Mouse (Mus musculus) naive thymus-derived CD4-positive, alpha-beta T cell, adult 2 months (primary cell): ENCODE data around the gene Bid.

ENCODE experiments used
- DNase-seq: peaks from one replicate; pipeline ENCODE4 v3.0.0-alpha.2; 2011; ENCODE audit warnings: low read depth

Gene Bid

DNA sequence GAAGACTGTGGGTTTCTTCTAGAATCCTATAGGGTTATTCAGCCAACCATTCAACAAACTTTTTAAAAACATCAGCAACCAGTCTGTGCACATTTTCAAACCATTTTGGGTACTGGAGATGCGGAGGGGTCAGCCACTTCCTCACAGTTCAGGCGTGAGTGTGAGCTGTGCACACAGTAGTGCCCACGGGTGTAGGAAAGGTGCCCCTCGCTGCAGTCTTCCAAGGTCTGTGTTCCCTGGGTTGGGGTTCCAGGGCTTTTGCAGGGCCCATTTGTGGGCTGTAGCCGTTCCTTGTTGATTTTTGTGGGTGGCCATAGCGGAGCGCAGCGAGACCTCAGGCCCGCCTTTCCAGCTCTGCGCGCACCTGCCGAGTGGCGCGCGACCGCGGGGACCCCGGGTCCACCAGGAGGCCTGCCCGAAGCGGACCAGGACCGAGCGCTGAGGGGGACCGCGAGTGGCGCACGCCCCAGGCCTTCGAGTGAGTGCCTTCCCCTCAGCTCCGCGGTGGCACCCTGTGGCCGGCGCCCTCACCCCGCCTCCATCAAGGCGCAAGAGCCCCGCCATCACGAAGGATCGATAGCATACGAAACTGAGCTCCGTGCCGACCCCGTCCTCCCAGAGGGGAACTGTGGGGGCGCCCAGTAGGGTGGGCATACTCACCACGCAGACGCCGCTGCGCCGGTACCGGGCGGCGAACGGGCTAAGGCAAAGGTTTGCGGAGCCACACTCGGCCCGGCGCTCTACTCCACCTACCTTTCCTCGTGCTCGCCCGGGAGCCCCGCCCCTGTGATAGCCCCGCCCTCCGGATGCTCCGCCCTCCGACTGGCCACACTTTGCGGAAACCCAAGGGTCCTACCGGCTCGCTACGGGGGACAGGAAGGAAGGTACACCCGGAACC lies at the start of gene Bid:
TSS of gene Bid (minus strand) at position 780 of the 898 bp plus-strand sequence.
- DNase-seq, result peak; percentile 93

DNA sequence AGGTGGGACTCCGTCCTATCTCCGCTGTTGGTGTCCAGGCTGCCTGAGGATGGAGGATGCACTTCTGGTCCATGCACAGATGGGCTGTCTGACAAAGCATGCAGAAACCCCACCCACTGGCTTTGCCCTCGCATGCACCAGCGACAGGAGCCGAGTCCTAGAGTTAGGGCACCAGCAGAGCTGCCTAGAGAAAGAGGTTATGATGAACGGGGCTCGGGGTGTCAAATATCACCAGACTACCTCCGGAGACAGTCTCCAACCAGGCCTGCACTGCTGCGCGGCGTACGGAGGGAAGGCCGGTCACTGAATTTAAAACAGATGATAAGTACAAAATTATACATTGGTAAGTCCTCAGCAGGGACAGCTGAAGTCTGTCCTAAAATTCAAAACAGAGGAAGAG lies 49.2 kb upstream of the Bid start:
- DNase-seq, result no peak

DNA sequence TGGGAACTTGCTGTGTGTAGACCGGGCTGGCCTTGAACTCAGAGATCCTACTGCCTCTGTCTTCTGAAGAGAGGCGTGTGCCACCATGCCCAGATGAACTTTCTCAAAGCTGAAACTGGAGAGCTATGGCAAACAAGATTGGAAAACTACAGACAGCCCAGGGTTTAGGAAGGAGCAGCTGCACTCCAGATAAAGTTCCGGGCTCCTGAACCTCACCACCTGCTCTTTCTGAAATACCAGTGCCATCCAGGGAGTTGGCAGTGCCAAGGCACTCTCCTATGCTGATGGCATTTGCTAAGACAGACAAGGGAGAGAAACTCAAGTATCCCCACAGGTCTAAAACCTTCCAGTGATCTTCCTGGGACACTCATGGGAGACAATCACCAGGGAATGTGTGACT lies 47.5 kb upstream of the Bid start:
- DNase-seq, result no peak

DNA sequence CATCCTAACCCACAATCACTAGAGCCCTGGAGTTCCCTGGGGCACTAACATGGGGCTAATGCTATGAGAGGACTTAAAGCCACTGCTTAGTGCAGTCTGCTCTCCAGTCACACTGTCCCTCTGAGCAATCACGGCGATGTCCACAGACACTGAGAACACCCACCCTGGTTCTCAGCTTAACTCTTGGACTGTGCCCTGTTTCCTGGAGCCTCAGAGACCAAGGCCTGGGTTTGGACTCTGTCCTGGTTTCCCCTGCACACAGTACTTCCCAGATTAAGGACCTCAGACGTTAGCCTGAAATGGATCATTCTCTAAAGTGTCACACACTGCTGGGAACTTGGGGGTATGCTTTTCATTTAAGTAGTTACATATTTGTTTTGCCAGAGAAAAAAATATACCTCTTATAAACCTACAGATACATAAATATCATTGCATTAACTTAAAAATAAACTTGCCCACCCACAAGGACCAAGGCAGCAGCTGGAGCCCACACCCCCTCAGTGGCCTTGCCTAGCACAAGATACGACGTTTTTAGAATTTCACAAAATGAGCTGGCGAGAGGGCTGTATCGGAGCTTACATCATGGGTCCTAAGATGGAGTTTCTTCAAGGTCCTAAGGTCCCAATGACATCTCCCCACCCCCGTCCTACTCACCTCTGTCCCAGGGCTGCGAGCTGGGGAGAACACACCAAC lies 43.8 kb upstream of the Bid start:
- no peak for DNase-seq

DNA sequence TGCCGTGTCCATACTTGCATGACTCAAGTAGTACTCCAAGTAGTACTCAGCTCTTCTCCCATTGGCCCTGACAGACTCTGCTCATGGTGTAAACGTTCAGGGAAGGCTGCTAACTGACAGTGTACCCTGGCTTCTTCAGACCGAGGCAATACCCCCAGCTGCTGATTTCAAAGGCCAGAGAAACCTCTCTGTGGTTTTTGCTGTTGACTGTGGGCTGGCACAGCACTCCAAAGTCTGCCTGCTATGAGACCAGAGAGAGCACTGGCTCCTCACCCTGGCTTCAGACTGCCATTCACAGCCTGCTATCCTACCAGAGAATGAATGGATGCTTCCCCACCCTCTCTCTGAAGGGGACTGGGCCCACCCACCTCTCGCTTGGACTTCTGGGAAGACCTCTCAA lies 40.7 kb upstream of the Bid start:
- no peak for DNase-seq

DNA sequence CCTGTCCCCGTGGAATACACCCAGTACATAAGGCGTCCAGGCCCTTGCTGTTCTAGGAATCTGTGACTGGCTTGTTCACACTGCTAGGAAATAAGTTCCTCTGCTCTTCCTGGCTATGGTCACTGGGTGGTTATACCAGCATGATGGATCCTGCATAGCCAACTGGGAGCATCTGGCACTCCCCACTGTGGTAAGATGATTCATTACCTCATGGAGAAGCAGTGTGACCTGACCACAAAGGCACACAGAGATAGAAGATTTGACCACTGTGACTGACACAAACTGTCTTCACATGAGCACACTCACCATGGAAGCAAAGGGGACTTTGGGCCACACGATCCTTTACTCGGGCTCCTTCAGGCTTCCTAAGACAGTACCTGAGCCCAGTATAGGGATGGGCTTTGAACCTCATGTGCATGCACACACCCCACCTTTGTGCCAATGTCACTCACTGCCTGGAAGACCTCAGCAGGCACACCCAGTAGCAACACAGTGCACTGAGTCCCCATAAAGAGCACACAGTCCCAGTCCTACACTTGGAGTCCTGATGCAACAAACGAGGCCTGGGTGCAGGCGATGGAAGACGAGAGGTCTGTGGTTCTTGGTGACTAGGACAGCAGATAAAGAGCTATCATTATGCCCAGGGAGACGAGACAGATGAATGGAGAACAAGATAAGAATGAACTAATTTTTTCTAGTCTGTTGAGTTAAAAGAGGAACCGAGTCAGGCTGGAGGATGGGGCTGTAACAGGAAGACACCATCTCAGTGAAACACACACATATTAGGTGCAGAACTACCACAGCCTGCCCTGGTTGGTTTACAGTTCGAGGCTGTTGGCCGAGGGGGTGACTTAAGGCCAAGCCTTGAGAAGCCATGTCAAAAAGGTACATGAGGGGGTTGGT lies 39.9 kb upstream of the Bid start:
- DNase-seq, result no peak

DNA sequence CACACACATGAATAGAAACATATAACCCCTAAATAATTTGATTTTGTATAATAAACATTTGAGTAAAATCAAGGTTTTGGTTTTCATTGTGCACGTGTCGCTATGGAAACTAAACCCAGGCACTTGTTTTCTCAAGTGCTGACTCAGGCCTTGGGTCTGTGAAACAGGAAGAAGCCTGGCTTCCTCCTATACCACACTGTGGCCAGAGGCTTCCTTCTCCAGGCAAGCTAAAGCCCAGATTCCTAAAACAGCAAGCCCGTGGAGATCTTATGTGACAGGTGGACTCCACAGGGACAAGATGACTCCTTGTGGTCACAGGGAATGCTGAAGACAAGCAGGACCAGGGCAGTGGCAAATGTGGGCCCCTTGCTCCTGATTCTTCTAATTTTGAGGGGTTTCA lies 38.6 kb upstream of the Bid start:
- DNase-seq, result peak; percentile 40

DNA sequence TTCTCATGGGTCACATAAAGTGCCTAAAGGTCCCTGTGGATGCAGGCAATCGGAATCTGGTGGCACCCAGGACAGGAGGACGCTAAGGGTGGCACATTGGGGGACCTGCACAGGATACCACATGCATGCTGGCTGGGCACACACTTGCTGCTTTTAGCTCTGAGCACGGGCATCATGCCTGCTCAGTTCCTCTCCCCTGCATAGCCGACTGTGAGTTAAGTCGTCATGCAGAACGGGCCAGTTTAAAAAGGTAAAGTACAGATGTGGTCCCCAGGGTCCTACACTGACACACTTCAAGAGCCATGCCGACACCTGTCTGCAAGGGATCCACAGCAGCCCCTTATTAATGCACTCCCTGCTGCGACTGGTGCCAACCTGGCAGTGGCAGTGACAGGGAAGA lies 37.6 kb upstream of the Bid start:
- DNase-seq, result no peak

DNA sequence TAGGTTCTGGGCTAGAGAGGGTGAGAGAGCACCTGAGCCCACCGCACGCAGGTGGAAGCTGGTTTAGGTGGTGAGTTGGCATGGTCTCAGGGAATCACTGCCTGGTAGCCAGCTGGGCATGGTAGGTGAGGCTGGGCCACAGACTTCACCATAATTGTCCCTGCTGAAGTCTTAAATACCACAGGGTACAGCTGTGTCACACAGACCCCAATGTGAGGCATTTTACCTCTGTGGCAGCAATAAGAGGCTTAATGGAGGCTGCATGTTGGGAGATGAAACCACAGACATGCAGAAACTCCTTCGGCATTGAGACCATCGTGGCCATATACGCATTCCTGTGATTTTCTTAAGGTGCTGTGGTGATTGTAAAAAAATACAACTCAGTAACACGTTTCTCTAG lies 35.8 kb upstream of the Bid start:
- no peak for DNase-seq

DNA sequence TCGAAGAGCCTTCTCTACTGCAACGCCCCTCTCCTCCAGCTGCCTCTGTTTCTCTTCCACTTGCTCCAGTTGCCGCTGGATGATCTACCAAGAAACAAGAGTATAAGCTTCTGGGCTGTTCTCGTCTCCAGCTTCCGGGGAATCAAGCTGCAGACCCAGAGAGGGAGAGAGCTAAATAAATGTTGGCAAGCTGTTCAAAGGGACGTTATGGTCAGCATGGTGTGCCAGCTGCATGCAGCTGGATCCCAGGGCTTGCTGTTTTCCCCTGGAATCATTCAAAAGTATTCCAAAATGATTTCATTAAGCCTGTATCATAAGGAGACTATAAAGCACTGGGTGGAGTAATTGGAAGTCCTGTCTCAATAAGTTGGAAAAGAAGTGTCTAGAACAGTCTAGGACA lies 34.7 kb upstream of the Bid start:
- no peak for DNase-seq

DNA sequence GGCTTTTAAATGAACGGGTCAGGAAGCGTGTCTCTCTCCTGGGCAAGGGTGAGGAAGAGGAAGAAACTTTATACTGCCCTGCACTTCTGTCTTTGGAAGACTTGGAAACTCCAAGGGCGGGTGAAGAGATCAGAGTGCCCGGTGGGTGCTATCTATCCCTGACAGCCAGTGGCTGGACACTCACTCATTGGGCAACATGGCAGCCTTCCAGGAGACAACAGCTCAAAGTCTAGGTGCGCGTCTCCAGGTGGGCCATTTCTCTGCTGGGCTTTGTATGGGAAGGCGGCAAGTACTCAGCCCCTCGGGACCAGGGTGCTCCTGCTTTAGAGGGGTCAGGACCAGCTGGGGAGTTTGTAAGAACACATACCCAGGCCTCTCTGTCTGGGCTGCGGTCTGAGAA lies 28.9 kb upstream of the Bid start:
- no peak for DNase-seq

DNA sequence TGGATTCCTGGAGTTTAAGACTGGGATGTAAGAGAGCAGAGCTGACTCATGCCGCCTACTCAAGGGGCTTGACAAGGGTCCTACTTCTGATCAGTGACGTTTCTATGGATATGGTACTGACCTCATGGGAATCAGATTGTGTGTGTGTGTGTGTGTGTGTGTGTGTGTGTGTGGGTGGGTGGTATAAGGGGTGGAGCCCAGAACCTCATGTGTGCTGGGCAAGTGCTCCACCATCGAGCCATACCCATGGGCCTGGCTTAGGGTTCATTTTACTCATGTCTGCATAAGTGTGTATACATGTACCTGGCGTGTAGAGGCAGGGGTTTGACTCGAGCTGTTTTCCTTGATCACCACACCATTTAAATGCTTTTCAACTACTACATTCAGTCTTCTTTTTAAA lies 27.3 kb upstream of the Bid start:
- DNase-seq, result no peak

DNA sequence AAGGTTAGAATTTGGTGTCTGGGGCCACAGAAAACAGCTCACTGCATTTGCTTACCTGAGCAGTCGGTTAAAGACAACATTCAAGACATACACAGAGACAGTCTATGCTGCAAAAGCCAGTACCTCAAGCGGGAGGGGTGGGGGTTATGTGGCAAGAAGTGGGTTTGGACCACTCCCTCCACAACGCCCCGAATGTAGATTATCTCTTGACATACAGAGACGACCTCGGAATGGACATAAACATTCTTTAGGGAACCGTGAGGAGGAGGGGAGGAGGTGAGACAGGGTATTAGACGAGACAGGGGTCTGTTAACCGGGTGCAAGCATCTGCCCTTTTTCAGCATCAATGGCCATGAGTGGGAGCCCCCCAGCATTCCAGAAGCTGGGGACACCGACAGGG lies 26.9 kb upstream of the Bid start:
- no peak for DNase-seq

DNA sequence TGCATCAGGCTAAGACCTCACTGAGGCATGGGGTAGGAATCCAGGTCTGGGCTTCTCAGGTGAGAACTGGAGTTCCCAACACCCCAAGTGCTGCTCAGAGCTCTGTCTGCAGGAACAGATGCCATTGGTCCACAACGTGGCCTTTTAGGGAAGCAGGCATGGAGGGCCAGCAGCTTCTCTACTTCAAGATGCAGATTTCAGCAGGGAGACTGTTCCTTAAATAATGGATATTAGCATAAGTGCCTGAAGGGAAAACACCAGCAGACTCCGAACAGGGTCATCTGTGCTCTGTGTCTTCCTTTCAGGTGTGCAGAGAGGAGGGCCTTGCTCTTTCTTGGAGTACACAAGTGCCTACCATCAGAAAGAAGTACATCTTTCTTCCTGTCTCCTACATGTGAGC lies 26.4 kb upstream of the Bid start:
- no peak for DNase-seq

DNA sequence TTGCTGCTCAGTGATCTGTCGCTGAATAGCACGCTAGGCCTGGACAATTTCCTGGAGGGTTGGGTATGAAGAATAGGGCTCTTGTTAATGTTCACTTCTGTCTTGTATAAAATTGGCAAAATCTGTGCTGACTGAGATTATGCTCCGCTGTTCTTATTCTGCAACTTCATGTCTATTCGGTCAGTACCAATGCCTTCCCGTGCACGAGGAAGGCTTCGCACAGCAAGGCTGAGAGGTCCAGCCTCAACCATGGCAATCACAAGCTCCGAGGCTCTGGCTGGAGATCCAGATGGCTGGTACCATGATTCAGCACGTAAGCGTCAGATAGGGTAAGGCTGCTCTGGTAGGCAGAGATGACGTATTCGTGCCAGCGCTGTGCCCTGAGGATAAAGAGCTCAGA lies 24.9 kb upstream of the Bid start:
- DNase-seq, result no peak

DNA sequence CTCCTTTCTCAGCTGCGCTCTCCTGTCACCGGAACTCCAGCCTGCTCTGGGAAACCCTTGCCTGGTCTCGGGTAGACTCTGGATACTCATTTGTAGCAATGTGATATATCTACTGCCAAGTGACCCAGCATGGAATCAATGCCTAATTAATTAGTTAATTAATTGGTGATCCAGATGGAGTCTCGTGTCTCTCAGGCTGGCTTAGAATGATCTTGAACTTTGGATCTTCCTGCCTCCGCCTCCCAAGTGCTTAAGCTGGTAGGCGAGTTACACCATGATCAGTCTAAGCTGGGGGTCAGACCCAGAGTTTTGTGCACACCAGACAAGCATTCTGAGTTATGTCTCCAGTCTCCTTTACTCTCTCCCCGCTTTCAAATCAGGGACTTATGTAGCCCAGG lies 24.4 kb upstream of the Bid start:
- no peak for DNase-seq

DNA sequence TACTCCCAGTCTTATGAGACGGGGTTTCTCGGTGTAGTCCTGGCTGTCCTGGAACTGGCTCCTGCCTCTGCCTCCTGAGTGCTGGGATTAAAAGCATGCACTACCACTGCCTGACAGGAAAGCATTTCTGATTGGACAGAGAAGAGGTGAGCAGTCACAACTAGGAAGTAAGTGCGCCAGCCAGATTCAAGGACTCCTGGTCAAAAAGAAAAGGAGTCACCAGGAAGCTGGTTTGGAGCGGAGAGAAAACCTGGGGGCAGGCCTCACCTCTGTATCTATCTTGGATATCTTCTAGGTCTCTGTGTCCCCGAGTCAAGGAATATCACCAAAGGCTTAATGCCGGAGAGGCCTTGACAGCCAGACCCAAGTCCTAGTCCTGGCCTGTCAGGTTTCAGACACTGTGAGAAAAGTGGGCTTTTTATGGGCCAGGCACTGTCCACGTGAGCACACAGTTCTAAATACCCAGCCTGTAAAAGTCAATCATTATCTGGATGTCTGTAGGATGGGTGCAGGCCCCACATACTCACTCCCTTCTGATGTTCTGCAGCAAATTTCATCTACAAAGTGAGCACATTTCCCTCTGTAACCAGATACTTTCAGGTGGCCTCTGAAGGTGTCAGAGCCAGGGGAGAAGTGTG lies 23.9 kb upstream of the Bid start:
- DNase-seq, result no peak

DNA sequence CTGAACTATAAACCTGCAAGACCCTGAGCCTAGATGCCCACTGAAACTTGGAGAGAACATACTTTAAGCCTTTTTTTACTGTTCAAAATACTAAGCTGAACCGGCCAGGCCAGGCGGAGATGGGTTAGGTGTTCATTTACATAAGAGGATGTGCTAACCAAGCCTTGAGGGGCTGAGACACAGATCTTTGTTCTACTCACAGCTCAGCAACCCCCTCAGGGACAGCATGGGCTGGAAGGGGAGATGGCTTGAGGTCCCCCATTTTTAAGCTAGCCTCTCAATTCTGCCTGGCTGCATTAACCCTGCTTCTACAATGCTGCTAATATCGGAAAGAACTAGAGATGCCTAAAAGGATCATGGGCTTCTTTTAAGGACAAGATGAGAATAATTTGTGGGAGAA lies 23.1 kb upstream of the Bid start:
- DNase-seq, result no peak

DNA sequence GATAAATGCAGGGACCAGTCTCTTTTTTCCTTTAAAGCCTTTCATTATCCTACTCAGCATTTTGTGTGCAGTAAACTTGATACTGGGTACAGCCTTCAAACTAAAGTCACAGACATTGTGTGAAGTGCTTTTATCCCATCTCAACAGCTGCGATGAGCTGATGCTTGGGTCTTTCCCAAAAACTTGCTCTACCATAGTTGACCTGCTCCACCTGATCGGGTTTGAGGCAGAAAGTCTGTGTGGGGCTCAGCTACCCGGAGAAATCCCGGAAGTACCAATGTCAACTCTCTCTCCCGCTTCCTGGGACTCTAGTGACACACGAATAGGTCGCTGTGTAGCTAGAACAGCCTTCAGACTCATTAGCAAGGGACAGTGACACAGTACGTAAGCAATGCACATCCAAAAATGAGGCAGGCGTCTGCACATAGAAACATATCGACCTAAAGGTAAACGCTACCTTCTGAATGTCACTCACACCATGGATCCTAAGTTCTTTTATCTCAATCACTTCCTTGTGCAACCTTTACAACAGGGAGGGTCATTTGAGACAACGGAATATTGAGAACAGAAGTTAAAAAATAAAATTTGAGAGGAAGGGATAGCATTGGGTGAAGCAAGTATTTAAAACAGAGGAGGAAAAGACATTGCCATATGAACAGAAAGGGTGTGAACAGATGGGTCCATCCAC lies 22.3 kb upstream of the Bid start:
- DNase-seq, result no peak

DNA sequence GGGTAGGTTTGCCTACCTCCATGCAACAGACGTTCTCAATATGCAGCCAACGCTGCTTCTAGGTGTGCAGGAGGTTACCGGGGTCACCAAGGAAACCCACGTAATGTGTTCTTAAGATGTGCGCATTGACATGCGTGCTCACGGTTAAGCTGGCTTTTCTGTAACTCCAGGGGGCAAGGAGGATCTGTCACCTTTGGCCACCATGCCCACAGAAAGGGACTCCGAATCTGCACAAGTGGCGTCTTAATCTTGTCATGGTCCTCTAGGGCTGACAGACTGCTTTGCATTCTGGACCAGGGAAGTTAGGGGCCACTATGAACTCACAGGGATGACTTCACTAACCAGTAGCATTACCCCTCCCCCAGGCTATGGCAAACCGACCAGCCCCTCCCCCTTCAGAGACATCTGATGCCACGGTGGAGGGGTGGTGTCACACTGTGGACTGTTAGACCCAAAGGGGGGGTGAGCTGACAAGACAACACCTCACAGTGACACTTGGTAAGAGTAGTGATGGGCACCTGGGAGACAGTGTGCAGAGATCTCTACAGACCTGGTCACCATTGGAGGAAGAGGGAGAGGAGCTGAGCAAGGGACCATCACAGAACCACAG lies 21.5 kb upstream of the Bid start:
- no peak for DNase-seq

DNA sequence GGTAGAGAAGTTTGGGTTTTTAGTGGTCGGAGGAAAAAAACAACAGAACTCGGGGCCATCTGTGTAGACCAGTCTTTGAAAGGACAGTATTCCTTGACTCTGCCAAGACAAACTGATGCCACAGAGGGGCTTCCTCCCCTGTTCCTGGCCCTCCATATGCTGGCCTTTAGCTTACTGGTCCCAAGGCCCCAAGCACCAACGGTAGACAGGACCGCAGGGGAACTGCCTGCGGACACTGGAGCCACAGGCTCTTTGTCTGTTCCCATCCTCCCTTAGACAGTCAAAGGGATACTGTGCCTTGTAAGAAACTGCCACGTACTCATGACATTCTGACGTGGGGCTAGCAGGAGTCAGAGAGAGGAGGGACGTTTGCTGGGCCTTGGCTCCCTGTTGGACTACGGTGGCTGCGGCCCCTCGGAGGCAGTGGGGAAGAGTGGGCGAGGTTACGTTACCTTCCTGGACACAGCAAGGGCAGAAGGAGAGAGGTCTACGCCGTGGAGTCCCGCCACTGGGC lies 20.5 kb upstream of the Bid start:
- no peak for DNase-seq
